Mouse (Mus musculus) heart, postnatal 14 days (tissue): ENCODE data around the gene Adad2. TPM values are rescaled to one million over a fixed set of nuclear protein-coding genes. Genes with fewer than 3 reads are reported as not detected.

ENCODE experiments used
- DNase-seq, 2 experiments: peaks; one replicate each; pipeline ENCODE4 v3.0.0; 2021 to 2022
- intact Hi-C: fragments of 180-260 bp; cut with DNase I; formaldehyde crosslinking; loops from one replicate; pipeline ENCODE4 v1.15.1; 2025
- total RNA-seq, 2 experiments: library from RNA; stranded (reverse); gene quantifications; 2 replicates each; pipeline ENCODE4 v1.2.3; 2021

Adad2 gene
- total RNA-seq, 2 experiments from 2014 or later: not detected

GRCm38 (mm10) chr8:119637381-119637780 is 24.8 kb downstream of the Adad2 start:
- intact Hi-C loops: no loop called here

GRCm38 (mm10) chr8:119638261-119638660 is 25.7 kb downstream of the Adad2 start:
- no peak for DNase-seq
- intact Hi-C loops: no loop called here

More at GRCm38 (mm10) chr8:119637381-119637780, 24.8 kb downstream of the Adad2 start:
- no peak for DNase-seq

GRCm38 (mm10) chr8:119639798-119640197 is 27.3 kb downstream of the Adad2 start:
- intact Hi-C loops: no loop called here
- DNase-seq: no peak

- DNase-seq: no peak
- intact Hi-C loops: no loop called here
These were observed 28.5 kb downstream of the Adad2 start for GRCm38 (mm10) chr8:119641058-119641457.

- no peak for DNase-seq
- intact Hi-C loops: no loop called here
These were observed 30.4 kb downstream of the Adad2 start for GRCm38 (mm10) chr8:119642960-119643359.

- intact Hi-C loops: no loop called here
- DNase-seq: no peak
These were observed 31.9 kb downstream of the Adad2 start for GRCm38 (mm10) chr8:119644429-119644960.

- intact Hi-C loops: no loop called here
- no peak for DNase-seq
These were observed 32.5 kb downstream of the Adad2 start for GRCm38 (mm10) chr8:119644981-119645597.

- no peak for DNase-seq
- intact Hi-C loops: no loop called here
These were observed 33.6 kb downstream of the Adad2 start for GRCm38 (mm10) chr8:119646197-119646596.

- no peak for DNase-seq
- intact Hi-C loops: no loop called here
These were observed 34.3 kb downstream of the Adad2 start for GRCm38 (mm10) chr8:119646846-119647245.

GRCm38 (mm10) chr8:119651324-119651723 is 38.8 kb downstream of the Adad2 start:
- intact Hi-C loops: no loop called here
- DNase-seq: peak in 1 of 2 experiments; percentile 32

GRCm38 (mm10) chr8:119656709-119657464 is 44.3 kb downstream of the Adad2 start:
- intact Hi-C loops: loop anchor here (1.0 kb wide), 1 partner anchor 19 kb away; no protein-coding TSS in a partner anchor
- DNase-seq: peak; percentile 51 to 67

- peak; percentile 74 to 80 for DNase-seq
- intact Hi-C loops: no loop called here
These were observed 48.5 kb downstream of the Adad2 start for GRCm38 (mm10) chr8:119661081-119661480.

- peak; percentile 32 to 43 for DNase-seq
- intact Hi-C loops: no loop called here
These were observed 49.3 kb downstream of the Adad2 start for GRCm38 (mm10) chr8:119661892-119662291.

GRCm38 (mm10) chr8:119663440-119663839 is 50.9 kb downstream of the Adad2 start:
- no peak for DNase-seq
- intact Hi-C loops: no loop called here

- peak; percentile 51 to 73 for DNase-seq
- intact Hi-C loops: no loop called here
These were observed 52.7 kb downstream of the Adad2 start for GRCm38 (mm10) chr8:119665270-119665669.

Other genes starting within 250 kb of the Adad2 start
- 100 to 1,000 TPM; 102 to 110 TPM for gene Mlycd, start 217.9 kb upstream of the Adad2 start, total RNA-seq
- gene Osgin1, start 178.6 kb upstream of the Adad2 start, total RNA-seq: 1 to 10 TPM; 1.3 to 2.5 TPM
- gene Necab2, start 166.0 kb upstream of the Adad2 start, total RNA-seq: not detected
- gene Slc38a8, start 111.0 kb upstream of the Adad2 start, total RNA-seq: not detected
- 10 to 100 TPM; 54.0 to 54.7 TPM for gene Mbtps1, start 54.0 kb upstream of the Adad2 start, total RNA-seq
- 10 to 100 TPM; 17.9 to 20.7 TPM for gene Hsdl1, start 37.6 kb upstream of the Adad2 start, total RNA-seq
- under 1 TPM in 1 of 2 experiments, not detected in 1; 0.12 TPM for gene Dnaaf1, start 37.5 kb upstream of the Adad2 start, total RNA-seq
- gene Taf1c, start 7.5 kb upstream of the Adad2 start, total RNA-seq: 1 to 10 TPM; 4.0 to 4.2 TPM
- gene Kcng4, start 22.9 kb downstream of the Adad2 start, total RNA-seq: under 1 TPM; 0.10 to 0.33 TPM
- gene Wfdc1, start 53.6 kb downstream of the Adad2 start, total RNA-seq: 10 to 100 TPM; 48.2 to 51.1 TPM
- under 1 TPM; 0.17 TPM for gene Atp2c2, start 87.3 kb downstream of the Adad2 start, total RNA-seq
- 10 to 100 TPM; 11.6 to 14.6 TPM for gene Tldc1, start 165.7 kb downstream of the Adad2 start, total RNA-seq
- 10 to 100 TPM; 26.1 to 29.3 TPM for gene Cotl1, start 227.8 kb downstream of the Adad2 start, total RNA-seq
- 1 to 10 TPM; 3.7 TPM for gene Klhl36, start 249.5 kb downstream of the Adad2 start, total RNA-seq